2 mouse cellular contexts compared by ENCODE assay signal in the genomic region with DNA sequence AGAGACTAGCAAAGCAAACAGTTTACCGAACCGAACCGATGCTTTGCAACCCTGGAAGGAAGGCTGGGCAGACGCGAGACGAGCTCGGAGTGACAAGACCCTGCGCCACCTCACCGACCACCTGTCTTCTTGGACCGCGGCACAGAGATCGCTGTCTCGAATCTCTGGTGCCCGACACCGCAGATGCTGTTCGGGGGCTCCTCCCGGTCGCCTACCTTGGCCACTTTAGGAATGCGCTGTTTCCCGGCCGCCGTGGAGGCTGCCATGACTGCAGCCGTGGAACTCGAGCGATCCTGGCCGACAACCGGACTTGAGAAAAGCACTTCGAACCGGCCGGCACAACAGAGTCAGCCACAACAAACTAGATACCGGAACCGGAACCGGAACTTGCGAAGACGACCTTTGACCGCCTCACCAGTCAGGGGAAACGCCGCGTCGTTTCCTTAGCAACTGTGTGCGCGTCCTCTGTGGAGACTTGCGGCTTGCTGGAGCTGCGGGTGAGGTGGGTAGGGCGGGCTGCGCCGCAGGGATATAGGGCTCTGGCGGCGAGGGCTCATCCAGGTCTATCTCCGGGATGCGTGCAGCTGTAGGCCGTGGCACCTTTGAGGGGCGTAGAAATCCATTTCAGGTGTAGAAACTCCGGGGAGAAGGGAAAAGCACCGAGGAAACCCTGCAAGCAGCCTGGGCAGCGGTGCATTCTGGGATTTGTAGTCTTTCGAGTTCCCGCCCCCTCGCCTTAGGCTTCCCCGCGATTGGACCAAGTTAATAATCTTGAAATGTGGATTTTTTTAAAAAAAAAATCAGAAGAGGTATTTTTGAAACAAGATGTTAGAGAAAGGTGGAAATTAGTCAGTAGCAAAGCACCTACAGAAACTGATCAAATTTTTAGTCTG.
TF ChIP-seq lines count a peak whose summit lies in the region.

A gene (plus strand): TSS at position 446 of the 893 bp plus-strand sequence.
A gene (minus strand): TSS at position 676 of the 893 bp plus-strand sequence.

TF ChIP-seq in C2C12, 6 proteins besides CTCF, POLR2A, EP300 and RAD21 (continued from another document):
- TF ChIP-seq MYOG (IDR thresholded peaks at IDR 0.05; ENCODE audit: control insufficient read depth, extremely low read depth, insufficient read length) = no peak
- TF ChIP-seq CEBPB (IDR thresholded peaks at IDR 0.05; ENCODE audit: low read depth) = no peak

TF ChIP-seq in myocyte, 11 proteins besides CTCF, POLR2A, EP300 and RAD21:
- TF ChIP-seq MYOG (IDR thresholded peaks at IDR 0.05; ENCODE audit: control insufficient read depth in 1 of 3, insufficient read depth in 1 of 3, insufficient read length in 2 of 3, low read depth in 2 of 3) (peak in 1 of 3 experiments; percentile 9), MYOD1 (IDR thresholded peaks at IDR 0.05; ENCODE audit: control insufficient read depth in 1 of 3, insufficient read length in 2 of 3, low read depth in 2 of 3) (peak in 2 of 3 experiments; percentile 24 to 29), E2F4 (IDR thresholded peaks at IDR 0.05; ENCODE audit: insufficient read depth) (peak; percentile 42), MAX (IDR thresholded peaks at IDR 0.05; ENCODE audit: low read depth) (no peak)
